Mouse (Mus musculus) cerebellum, adult 2 months (tissue): Measurements from ENCODE around the gene Cend1.

Experiments used
- CTCF ChIP-seq: fragments of 200-500 bp; IDR thresholded peaks from 2 replicates; pipeline ENCODE4 v1.5.1; 2011; ENCODE audit warnings: low read depth, mild to moderate bottlenecking, control low read depth, low read length, moderate library complexity, borderline replicate concordance; ENCODE audit not compliant: insufficient read depth
- POLR2A ChIP-seq: fragments of 200-500 bp; IDR thresholded peaks from 2 replicates; pipeline ENCODE4 v1.6.1; 2011; ENCODE audit warnings: low read length, control low read depth, borderline replicate concordance; ENCODE audit not compliant: insufficient read depth

DNA sequence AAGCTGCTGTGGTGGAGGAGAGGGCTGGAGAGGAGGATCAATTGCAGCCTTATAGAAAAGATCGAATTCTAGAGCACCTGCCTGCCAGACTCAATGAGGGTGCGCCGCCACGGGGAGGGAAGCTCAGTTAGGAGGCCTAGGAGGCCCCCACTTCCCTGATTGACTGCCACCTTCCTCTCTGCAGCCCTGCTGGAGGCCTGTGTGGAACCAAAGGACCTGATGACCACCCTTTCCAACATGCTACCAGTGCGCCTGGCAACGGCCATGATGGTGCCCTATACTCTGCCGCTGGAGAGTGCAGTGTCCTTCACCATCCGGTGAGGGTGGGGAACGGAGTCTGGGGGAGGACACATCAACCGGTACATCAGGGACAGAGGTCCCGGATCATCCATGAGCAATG lies 29.4 kb upstream of the Cend1 start:
- TF ChIP-seq CTCF (no peak), POLR2A (no peak)
